Mouse (Mus musculus): ENCODE measurements at regions not wholly inside any gene's neighbourhood (a gene's known extent, or its start where the extent isn't known, plus 50 kb on each side); places are given as distances from the start of the nearest gene placed in this dataset.

GRCm38 (mm10) chr12:13134168-13134567 is 114.8 kb downstream of the Ddx1 start:
- no peaks in the 10 kb centered on the region for H3K36me3 ChIP-seq
- no peak overlapping the region for H3K27ac ChIP-seq
- H3K9ac ChIP-seq: no peak overlapping the region
- peaks cover 14% of the 10 kb centered on the region; the same call in 1 of the 2 replicates for H3K4me1 ChIP-seq
- H3K27me3 ChIP-seq: no peaks in the 10 kb centered on the region
- WGBS: 86% methylated on average over 4 of the region's 10 CpGs
- no peak overlapping the region for H3K4me3 ChIP-seq
- no peak overlapping the region for H3K4me2 ChIP-seq (replicated peaks)
- no peak for ATAC-seq (ENCODE audit: insufficient number of reproducible peaks, insufficient read depth, low FRiP score, low TSS enrichment)
- H3K9me3 ChIP-seq: no peaks in the 10 kb centered on the region

DNA sequence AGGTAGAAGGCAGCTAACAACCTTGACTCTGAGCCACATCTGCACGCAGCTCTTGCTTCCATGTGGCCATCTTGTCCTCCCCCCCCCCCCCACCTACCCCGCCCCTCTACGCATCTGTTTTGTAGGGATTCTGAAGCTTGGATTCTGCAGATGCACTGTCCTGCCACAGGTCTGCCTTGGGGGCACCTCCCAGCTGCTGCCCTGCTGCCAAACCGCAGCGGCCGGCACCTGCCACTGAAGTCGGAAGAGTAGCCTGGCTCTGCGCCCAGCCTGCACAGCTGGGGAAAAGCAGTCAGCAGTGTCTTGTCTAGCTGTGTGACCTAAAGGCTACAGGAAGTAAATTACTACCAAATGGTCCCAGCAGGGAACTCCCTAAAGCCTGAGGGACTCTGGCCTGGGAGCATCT is 119.3 kb downstream of the Ddx1 start:
- Histone ChIP-seq H3K4me3 (no peak overlapping the region), H3K27me3 (no peaks in the 10 kb centered on the region), H3K4me2 (replicated peaks) (no peak overlapping the region), H3K36me3 (no peaks in the 10 kb centered on the region), H3K9me3 (no peaks in the 10 kb centered on the region), H3K27ac (no peak overlapping the region), H3K4me1 (peaks cover 9% of the 10 kb centered on the region; the same call in 1 of the 2 replicates), H3K9ac (no peak overlapping the region)
- no peak; the same call in 1 of the 2 replicates for ATAC-seq (ENCODE audit: insufficient number of reproducible peaks, insufficient read depth, low FRiP score, low TSS enrichment)
- 43% methylated on average over 8 of the region's 8 CpGs for WGBS

DNA sequence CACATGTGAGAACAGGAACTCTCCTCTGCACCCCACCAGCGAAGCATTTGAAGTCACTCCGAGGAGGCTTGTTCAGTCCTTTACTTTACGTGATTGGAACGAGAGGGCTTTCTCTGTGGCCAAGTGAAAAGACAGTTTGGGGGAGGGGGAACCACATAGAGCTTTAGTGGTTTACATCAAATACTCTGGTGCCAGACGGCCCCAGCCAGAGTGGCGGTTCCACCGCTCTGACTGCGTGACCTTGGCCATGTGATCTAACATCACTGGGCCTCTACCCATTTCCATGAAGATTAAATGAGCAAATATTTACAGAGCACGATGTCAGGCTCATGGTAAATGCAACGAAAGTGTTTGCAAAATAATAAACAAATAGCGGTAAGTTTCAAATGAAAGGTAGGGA is 121.6 kb downstream of the Ddx1 start:
- WGBS: 65% methylated on average over 11 of the region's 11 CpGs
- no peak; the same call in 1 of the 2 replicates for ATAC-seq (ENCODE audit: insufficient number of reproducible peaks, insufficient read depth, low FRiP score, low TSS enrichment)

GRCm38 (mm10) chr12:13125054-13125453 is 124.0 kb downstream of the Ddx1 start:
- Histone ChIP-seq H3K9me3 (no peaks in the 10 kb centered on the region), H3K4me1 (peaks cover 8% of the 10 kb centered on the region; the same call in 1 of the 2 replicates)

More for the DNA sequence above, 121.6 kb downstream of the Ddx1 start:
- Histone ChIP-seq H3K27ac (no peak overlapping the region), H3K4me1 (peaks cover 9% of the 10 kb centered on the region; the same call in 1 of the 2 replicates), H3K4me3 (no peak overlapping the region), H3K4me2 (replicated peaks) (no peak overlapping the region), H3K9ac (no peak overlapping the region), H3K36me3 (no peaks in the 10 kb centered on the region), H3K27me3 (no peaks in the 10 kb centered on the region), H3K9me3 (no peaks in the 10 kb centered on the region)

DNA sequence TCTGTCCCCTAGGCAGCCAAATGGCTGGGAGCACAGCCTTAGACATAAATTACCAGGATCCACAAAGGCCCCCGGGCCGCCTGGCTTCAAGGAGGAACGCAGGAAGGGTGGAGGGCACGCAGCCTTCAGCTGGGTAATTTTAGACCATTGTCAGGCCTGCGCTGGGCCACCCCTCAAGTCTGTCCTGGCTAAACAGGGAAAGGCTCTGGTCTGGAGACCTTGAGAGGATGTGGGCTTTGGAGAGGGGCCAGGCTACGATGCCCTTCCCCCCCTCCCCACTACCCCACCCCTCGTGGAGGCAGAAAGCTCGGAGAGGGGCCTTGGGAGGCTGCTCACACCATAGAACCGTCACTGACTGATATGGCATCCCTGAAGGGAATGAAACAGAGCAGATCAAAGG is 126.7 kb downstream of the Ddx1 start:
- H3K36me3 ChIP-seq: no peaks in the 10 kb centered on the region
- no peak overlapping the region for H3K9ac ChIP-seq
- no peak overlapping the region for H3K27ac ChIP-seq
- H3K27me3 ChIP-seq: no peaks in the 10 kb centered on the region
- no peak overlapping the region for H3K4me2 ChIP-seq (replicated peaks)
- no peaks in the 10 kb centered on the region for H3K9me3 ChIP-seq
- WGBS: 33% methylated on average over 9 of the region's 9 CpGs
- H3K4me1 ChIP-seq: 0 out of 2 replicates have a peak, but pooled peaks cover 3% of the 10 kb centered on the region
- ATAC-seq (ENCODE audit: insufficient number of reproducible peaks, insufficient read depth, low FRiP score, low TSS enrichment): peak; percentile 52; the same call in 1 of the 2 replicates
- no peak overlapping the region for H3K4me3 ChIP-seq

More at GRCm38 (mm10) chr12:13125054-13125453, 124.0 kb downstream of the Ddx1 start:
- no peak overlapping the region for H3K9ac ChIP-seq
- H3K27me3 ChIP-seq: no peaks in the 10 kb centered on the region
- no peaks in the 10 kb centered on the region for H3K36me3 ChIP-seq
- H3K4me2 ChIP-seq (replicated peaks): no peak overlapping the region
- H3K4me3 ChIP-seq: no peak overlapping the region
- 100% methylated on average over 1 of the region's 1 CpGs for WGBS
- ATAC-seq (ENCODE audit: insufficient number of reproducible peaks, insufficient read depth, low FRiP score, low TSS enrichment): no peak
- no peak overlapping the region for H3K27ac ChIP-seq

- no peak overlapping the region for H3K4me3 ChIP-seq
- no peaks in the 10 kb centered on the region for H3K36me3 ChIP-seq
- H3K27ac ChIP-seq: no peak overlapping the region
- H3K9ac ChIP-seq: no peak overlapping the region
- H3K4me2 ChIP-seq (replicated peaks): no peak overlapping the region
- H3K27me3 ChIP-seq: no peaks in the 10 kb centered on the region
- WGBS: 32% methylated on average over 7 of the region's 7 CpGs
- H3K4me1 ChIP-seq: no peaks in the 10 kb centered on the region; the same call in 1 of the 2 replicates
- H3K9me3 ChIP-seq: no peaks in the 10 kb centered on the region
- ATAC-seq (ENCODE audit: insufficient number of reproducible peaks, insufficient read depth, low FRiP score, low TSS enrichment): no peak
Observed at GRCm38 (mm10) chr12:13120581-13120980, 128.4 kb downstream of the Ddx1 start.

DNA sequence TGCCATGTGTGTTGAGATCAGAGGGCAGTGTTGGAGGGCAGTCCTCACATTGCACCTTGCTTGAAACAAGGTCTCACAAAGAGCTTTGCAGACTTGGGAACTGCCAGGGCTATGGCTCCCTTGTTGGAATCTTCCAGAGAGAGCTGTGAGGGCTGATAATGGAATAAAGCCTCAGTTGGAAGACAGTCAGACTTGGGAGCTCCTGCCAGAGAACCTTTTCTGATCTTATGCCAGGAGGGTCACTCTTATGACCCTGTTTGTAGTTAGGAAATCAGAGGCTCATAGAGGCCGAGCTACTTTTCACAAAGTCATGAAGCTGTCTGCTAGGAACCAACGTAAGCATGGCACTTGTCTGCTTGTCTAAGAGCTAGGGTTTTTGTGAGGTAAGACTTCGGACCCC is 129.4 kb downstream of the Ddx1 start:
- Histone ChIP-seq H3K27ac (no peak overlapping the region), H3K9ac (no peak overlapping the region), H3K27me3 (no peaks in the 10 kb centered on the region), H3K4me1 (peaks cover 2% of the 10 kb centered on the region; the same call in 1 of the 2 replicates), H3K4me3 (no peak overlapping the region), H3K36me3 (no peaks in the 10 kb centered on the region), H3K9me3 (no peaks in the 10 kb centered on the region), H3K4me2 (replicated peaks) (no peak overlapping the region)
- WGBS: 84% methylated on average over 3 of the region's 3 CpGs
- no peak for ATAC-seq (ENCODE audit: insufficient number of reproducible peaks, insufficient read depth, low FRiP score, low TSS enrichment)

GRCm38 (mm10) chr12:13118026-13118425 is 131.0 kb downstream of the Ddx1 start:
- Histone ChIP-seq H3K27ac (no peak overlapping the region), H3K9me3 (no peaks in the 10 kb centered on the region), H3K4me3 (no peak overlapping the region), H3K27me3 (no peaks in the 10 kb centered on the region), H3K4me2 (replicated peaks) (no peak overlapping the region), H3K9ac (no peak overlapping the region), H3K4me1 (peaks cover 3% of the 10 kb centered on the region; the same call in 1 of the 2 replicates), H3K36me3 (no peaks in the 10 kb centered on the region)
- WGBS: 72% methylated on average over 9 of the region's 9 CpGs
- ATAC-seq (ENCODE audit: insufficient number of reproducible peaks, insufficient read depth, low FRiP score, low TSS enrichment): no peak

GRCm38 (mm10) chr12:13114341-13114740 is 134.7 kb downstream of the Ddx1 start:
- Histone ChIP-seq H3K4me1 (peaks cover 3% of the 10 kb centered on the region; the same call in 1 of the 2 replicates), H3K27ac (no peak overlapping the region), H3K9me3 (no peaks in the 10 kb centered on the region), H3K36me3 (no peaks in the 10 kb centered on the region), H3K27me3 (no peaks in the 10 kb centered on the region), H3K4me3 (no peak overlapping the region), H3K9ac (no peak overlapping the region), H3K4me2 (replicated peaks) (no peak overlapping the region)
- whole genome bisulfite sequencing: 66% methylated on average over 4 of the region's 4 CpGs
- ATAC-seq (ENCODE audit: insufficient number of reproducible peaks, insufficient read depth, low FRiP score, low TSS enrichment): no peak

DNA sequence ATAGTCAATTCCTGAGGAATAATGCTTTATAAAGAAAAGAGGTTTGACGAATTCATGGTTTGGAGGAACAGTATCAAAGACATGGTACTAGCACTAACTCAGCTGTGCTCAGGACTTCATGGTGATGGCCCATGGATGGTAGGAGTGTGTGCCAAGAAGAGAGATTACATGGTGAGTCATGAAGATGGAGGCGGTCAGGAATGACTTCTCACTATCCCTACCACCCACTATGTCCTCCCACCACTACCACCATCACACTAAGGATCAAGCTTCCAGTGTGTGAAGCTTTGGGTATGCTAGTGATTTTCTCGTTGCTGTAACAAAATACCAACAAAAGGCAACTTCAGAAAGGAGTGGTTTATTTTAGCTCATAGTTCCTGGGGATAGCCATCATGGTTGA is 142.1 kb downstream of the Ddx1 start:
- no peak overlapping the region for H3K4me3 ChIP-seq

GRCm38 (mm10) chr12:13100505-13101354 is 148.3 kb downstream of the Ddx1 start:
- no peaks in the 10 kb centered on the region for H3K36me3 ChIP-seq
- H3K9me3 ChIP-seq: no peaks in the 10 kb centered on the region
- H3K4me1 ChIP-seq: peaks cover 8% of the 10 kb centered on the region; the same call in 1 of the 2 replicates
- no peak overlapping the region for H3K9ac ChIP-seq
- no peak overlapping the region; the same call in 1 of the 2 replicates for H3K27ac ChIP-seq
- H3K27me3 ChIP-seq: no peaks in the 10 kb centered on the region
- no peak overlapping the region for H3K4me3 ChIP-seq
- peak; percentile 35; the same call in 1 of the 2 replicates for ATAC-seq (ENCODE audit: insufficient number of reproducible peaks, insufficient read depth, low FRiP score, low TSS enrichment)
- 33% methylated on average over 12 of the region's 12 CpGs for WGBS
- no peak overlapping the region for H3K4me2 ChIP-seq (replicated peaks)

More for the DNA sequence above, 142.1 kb downstream of the Ddx1 start:
- no peak overlapping the region for H3K4me2 ChIP-seq (replicated peaks)
- H3K27ac ChIP-seq: no peak overlapping the region
- ATAC-seq (ENCODE audit: insufficient number of reproducible peaks, insufficient read depth, low FRiP score, low TSS enrichment): no peak
- H3K27me3 ChIP-seq: no peaks in the 10 kb centered on the region
- no peaks in the 10 kb centered on the region for H3K4me1 ChIP-seq
- 85% methylated on average over 3 of the region's 3 CpGs for WGBS
- H3K9me3 ChIP-seq: no peaks in the 10 kb centered on the region
- H3K9ac ChIP-seq: no peak overlapping the region
- no peaks in the 10 kb centered on the region for H3K36me3 ChIP-seq

All from embryonic facial prominence, embryonic 12.5 days (tissue).